Mouse (Mus musculus) liver, postnatal 0 days (tissue): ENCODE results near the gene Hist1h4n. TPM values are rescaled to one million over a fixed set of nuclear protein-coding genes. Genes with fewer than 3 reads are reported as not detected.
A peak's percentile ranks its signal among the peaks of the same experiment; 100 is the strongest.
"Not testable (repeated sequence)": the region's sequence is repeated elsewhere in the genome, so short reads cannot be mapped to it uniquely, and the experiment has no call there.

Experiments
- ATAC-seq: fragments of 200-750 bp; cut with Nextera tagmentation; 2 replicates; pipeline ENCODE4 v1.8.0; 2017; ENCODE audit warnings: mild to moderate bottlenecking, moderate library complexity
- DNase-seq: peaks from one replicate; pipeline ENCODE4 v3.0.0-alpha.2; 2016
- H3K27ac ChIP-seq: fragments of 300-500 bp; sonication (generic); 2 replicates; pipeline ENCODE4 v1.5.1; 2014; ENCODE audit warnings: antibody characterized with exemption, moderate library complexity, mild to moderate bottlenecking, low read depth
- H3K27me3 ChIP-seq: fragments of 300-500 bp; sonication (generic); 2 replicates; pipeline ENCODE4 v1.6.1; 2014; ENCODE audit warnings: low read length, control low read depth, mixed read lengths; ENCODE audit not compliant: insufficient read depth
- H3K36me3 ChIP-seq: fragments of 300-500 bp; sonication (generic); replicated peaks from 2 replicates; pipeline ENCODE4 v1.6.1; 2014; ENCODE audit warnings: mild to moderate bottlenecking, control low read depth, low read length, moderate library complexity, mixed read lengths; ENCODE audit not compliant: insufficient read depth
- H3K4me1 ChIP-seq: fragments of 300-500 bp; sonication (generic); 2 replicates; pipeline ENCODE4 v1.6.1; 2014; ENCODE audit warnings: antibody characterized with exemption, mild to moderate bottlenecking, control low read depth; ENCODE audit not compliant: insufficient read depth
- H3K4me2 ChIP-seq: fragments of 300-500 bp; sonication (generic); 2 replicates; pipeline ENCODE4 v1.6.1; 2014; ENCODE audit warnings: low read depth, mild to moderate bottlenecking, low read length, moderate library complexity, mixed read lengths
- H3K4me3 ChIP-seq: fragments of 300-500 bp; sonication (generic); 2 replicates; pipeline ENCODE4 v1.5.1; 2014; ENCODE audit warnings: low read depth, low read length
- H3K9ac ChIP-seq: fragments of 300-500 bp; sonication (generic); replicated peaks from 2 replicates; pipeline ENCODE4 v1.6.1; 2014; ENCODE audit warnings: mild to moderate bottlenecking, moderate library complexity
- H3K9me3 ChIP-seq: fragments of 300-500 bp; sonication (generic); 2 replicates; pipeline ENCODE4 v1.6.1; 2016; ENCODE audit warnings: mild to moderate bottlenecking, control low read depth, low read length, mixed read lengths
- CTCF ChIP-seq: sonication (generic); IDR thresholded peaks from 2 replicates; pipeline ENCODE4 v1.5.1; 2016; ENCODE audit warnings: antibody characterized with exemption, low read depth
- EP300 ChIP-seq: IDR thresholded peaks from 2 replicates; pipeline ENCODE4 v1.6.1; 2016; ENCODE audit warnings: antibody characterized with exemption, low read depth, mild to moderate bottlenecking
- WGBS: fragments of 180-500 bp; shearing (Covaris S2); extraction: QIAGEN DNeasy Blood & Tissue Kit; methylation state at CpG from one replicate; pipeline ENCODE4 v1.1.7; 2014; ENCODE audit not compliant: insufficient replicate concordance; 5-methylcytosine and 5-hydroxymethylcytosine counted together
- microRNA-seq: library from miRNA; unstranded; fragments of <30 nt; microRNA quantifications from one replicate; pipeline ENCODE4, GENCODE M21; 2016
- polyA plus RNA-seq: library from polyadenylated mRNA; unstranded; fragments of >200 nt; fragmentation: Nextera tagmentation; extraction: Ambion mirVana; gene quantifications from 2 replicates; pipeline ENCODE4 v1.2.1, GENCODE M21; 2015

The Hist1h4n gene
- polyA plus RNA-seq, 1 experiment from 2014 or later: 9.8 TPM

DNA sequence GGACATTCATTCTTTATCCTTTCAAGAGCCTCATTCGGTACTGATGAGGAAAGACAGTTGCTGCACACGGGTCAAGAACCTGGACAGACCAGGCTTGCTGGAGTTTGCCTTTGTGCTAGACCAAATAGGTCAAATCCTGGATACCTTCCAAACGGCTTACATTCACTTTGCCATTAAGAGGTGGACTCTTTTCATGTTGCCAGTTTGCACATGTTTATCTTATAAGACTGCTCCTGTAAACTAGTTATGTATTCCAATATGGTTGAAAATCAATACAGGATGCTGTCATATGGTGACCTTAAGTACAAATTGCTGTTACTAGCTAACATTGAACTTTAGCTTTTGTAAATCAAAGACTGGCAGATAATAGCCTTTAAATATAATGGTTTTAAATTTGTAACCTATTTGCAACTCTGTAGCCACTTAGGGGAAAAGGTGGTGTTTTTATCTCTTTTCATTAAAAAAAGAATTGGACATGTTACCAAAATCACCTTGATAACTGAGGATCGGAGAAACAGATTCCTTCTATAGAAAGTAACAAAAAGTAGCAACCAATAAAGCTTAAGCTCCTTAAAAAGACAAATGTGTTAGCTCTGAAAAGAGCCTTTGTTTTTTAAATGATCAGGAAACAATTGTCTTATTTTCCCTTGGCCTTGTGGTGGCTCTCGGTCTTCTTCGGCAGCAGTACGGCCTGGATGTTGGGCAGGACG, 45.7 kb downstream of the Hist1h4n start:
- TF ChIP-seq CTCF (peak; percentile 15; the same call in 1 of the 2 replicates), EP300 (no peak)
- Histone ChIP-seq H3K4me2 (peak overlapping the region; percentile 64), H3K9ac (peak overlapping the region; percentile 70), H3K27ac (peak overlapping the region; percentile 91), H3K4me1 (peaks cover 23% of the 10 kb centered on the region), H3K27me3 (no peaks in the 10 kb centered on the region), H3K36me3 (no peaks in the 10 kb centered on the region), H3K9me3 (no peaks in the 10 kb centered on the region), H3K4me3 (peak overlapping the region; percentile 45)
- ATAC-seq (no peak), DNase-seq (no peak)
- WGBS: 6% methylated on average over 8 of the region's 8 CpGs

DNA sequence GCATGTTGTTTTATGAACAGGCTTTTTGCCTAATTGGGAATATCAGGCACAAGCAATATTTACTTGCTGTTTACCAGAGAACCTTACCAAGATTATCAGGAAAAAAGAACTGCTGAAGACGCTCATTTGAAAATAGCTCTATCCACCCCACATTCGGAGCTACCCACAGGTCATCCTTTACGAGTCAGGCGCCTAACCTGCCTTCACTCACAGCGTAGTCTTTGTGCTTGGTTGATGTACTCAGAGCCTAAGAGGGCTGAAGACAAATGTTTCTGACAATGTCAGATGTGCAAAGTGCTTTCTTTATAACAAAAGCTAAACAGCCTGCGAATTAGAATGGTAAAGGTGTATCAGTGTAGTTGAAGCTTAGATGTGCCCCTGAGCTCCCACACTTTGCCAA, 47.7 kb downstream of the Hist1h4n start:
- TF ChIP-seq EP300: no peak
- TF ChIP-seq CTCF: no peak
- no peaks in the 10 kb centered on the region for H3K36me3 ChIP-seq
- no peak for ATAC-seq
- peak overlapping the region; percentile 74 for H3K9ac ChIP-seq
- DNase-seq: no peak
- H3K4me3 ChIP-seq: no peak overlapping the region
- peak overlapping the region; percentile 95 for H3K27ac ChIP-seq
- H3K4me2 ChIP-seq: peak overlapping the region; percentile 71
- no peaks in the 10 kb centered on the region for H3K27me3 ChIP-seq
- peaks cover 19% of the 10 kb centered on the region for H3K4me1 ChIP-seq
- H3K9me3 ChIP-seq: no peaks in the 10 kb centered on the region
- 57% methylated on average over 6 of the region's 6 CpGs for WGBS

DNA sequence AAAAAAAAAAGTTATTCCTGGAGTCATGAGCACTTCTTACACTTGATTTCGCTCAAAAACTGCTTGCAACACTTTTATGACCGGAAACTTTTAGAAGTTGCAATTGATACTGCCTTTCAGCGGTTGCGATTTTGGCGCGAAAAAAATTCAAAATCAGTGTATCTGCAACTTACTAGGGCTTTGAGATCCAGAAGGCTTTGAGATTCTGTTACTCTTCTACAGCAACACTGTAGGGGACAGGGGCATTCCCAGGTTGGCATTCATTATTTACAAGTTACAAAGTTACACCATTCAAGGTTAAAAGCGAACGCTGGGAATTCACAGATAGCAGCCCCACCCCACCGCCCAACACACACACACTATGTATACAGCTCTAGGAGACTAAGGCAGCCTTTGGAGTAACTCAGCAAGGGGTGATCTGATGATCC, 48.2 kb downstream of the Hist1h4n start:
- H3K27ac ChIP-seq: peak overlapping the region; percentile 95
- no peaks in the 10 kb centered on the region for H3K9me3 ChIP-seq
- peak overlapping the region; percentile 71 for H3K4me2 ChIP-seq
- no peaks in the 10 kb centered on the region for H3K36me3 ChIP-seq
- peak overlapping the region; percentile 36 for H3K4me3 ChIP-seq
- peaks cover 19% of the 10 kb centered on the region for H3K4me1 ChIP-seq
- peak; percentile 58 for DNase-seq
- ATAC-seq: no peak
- TF ChIP-seq CTCF: no peak
- TF ChIP-seq EP300: no peak
- no peaks in the 10 kb centered on the region for H3K27me3 ChIP-seq
- peak overlapping the region; percentile 74 for H3K9ac ChIP-seq
- WGBS: 3% methylated on average over 9 of the region's 9 CpGs

DNA sequence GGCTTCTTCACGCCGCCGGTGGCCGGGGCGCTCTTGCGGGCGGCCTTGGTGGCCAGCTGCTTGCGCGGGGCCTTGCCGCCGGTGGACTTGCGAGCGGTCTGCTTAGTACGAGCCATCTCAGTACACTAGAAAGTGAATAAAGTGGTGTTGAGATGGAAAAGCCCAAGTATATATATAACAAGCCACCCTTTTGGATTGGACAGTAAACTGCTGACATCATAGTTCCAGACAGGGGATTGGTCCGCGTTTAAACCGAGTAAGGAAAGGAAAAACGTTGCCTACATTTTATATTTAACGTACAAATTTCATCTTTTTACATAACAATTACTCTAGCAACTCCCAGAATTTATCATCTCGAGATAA, 48.8 kb downstream of the Hist1h4n start, which contains the start of gene Hist1h3i:
Hist1h3i (minus strand) TSS at position 116 of the 363 bp plus-strand sequence.
- under 1% methylated on average over 13 of the region's 20 CpGs for WGBS
- Histone ChIP-seq H3K27me3 (no peaks in the 10 kb centered on the region), H3K4me2 (peak within 1 kb of the TSS; percentile 71), H3K4me1 (peaks cover 21% of the 10 kb centered on the region), H3K27ac (peak within 1 kb of the TSS; percentile 95), H3K4me3 (peak within 1 kb of the TSS; percentile 36), H3K9ac (peak within 1 kb of the TSS; percentile 74), H3K9me3 (no peaks in the 10 kb centered on the region), H3K36me3 (no peaks in the 10 kb centered on the region)
- DNase-seq: peak; percentile 54
- TF ChIP-seq CTCF (no peak), EP300 (peak; percentile 66; the same call in 1 of the 2 replicates)
- peak; percentile 39 for ATAC-seq

DNA sequence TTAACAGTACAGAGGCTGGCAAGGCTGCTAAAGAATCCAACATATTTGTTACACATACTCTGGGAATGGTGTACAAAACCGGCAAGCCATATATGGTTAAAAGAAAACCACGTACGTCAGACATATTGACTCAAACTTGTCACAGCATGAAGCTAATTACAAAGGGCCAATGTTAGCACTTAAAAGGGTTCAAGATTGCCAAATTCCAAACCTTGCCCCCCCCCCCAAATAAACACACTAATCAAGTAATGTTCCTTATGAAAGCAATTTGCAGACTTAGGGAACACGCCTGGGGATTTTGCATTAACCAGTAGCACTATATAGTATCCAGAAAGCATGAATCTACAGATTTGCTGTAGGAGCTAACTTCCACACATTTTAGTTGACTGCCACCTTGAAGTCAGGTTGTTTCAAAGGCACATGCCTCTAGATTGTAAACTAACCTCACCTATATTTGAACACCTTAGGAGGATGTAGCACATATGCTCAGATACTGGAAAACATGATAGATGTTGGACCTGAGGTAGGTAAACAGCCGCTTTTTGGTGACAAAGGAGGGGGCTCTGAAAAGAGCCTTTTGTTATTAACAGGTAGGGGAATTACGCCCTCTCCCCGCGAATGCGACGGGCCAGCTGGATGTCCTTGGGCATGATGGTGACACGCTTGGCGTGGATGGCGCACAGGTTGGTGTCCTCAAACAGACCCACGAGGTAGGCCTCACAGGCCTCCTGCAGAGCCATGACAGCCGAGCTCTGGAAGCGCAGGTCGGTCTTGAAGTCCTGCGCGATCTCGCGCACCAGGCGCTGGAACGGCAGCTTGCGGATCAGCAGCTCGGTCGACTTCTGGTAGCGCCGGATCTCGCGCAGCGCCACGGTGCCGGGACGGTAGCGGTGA, 49.4 kb downstream of the Hist1h4n start:
- not testable (repeated sequence) for H3K27me3 ChIP-seq, ATAC-seq, H3K36me3 ChIP-seq, H3K9me3 ChIP-seq
- H3K4me3 ChIP-seq: peak overlapping the region; percentile 36
- 0 out of 2 replicates have a peak, but pooled peaks have one; percentile 25 for TF ChIP-seq EP300
- peak; percentile 45 for DNase-seq
- H3K4me2 ChIP-seq: peak overlapping the region; percentile 71
- under 1% methylated on average over 17 of the region's 35 CpGs for WGBS
- peak overlapping the region; percentile 74 for H3K9ac ChIP-seq
- H3K4me1 ChIP-seq: peaks cover 22% of the 10 kb centered on the region
- H3K27ac ChIP-seq: peak overlapping the region; percentile 95

Small RNAs within 50 kb of the gene (microRNA-seq; reads per million reads assigned to microRNA genes)
- gene Gm19658 (not detected), gene Gm44346 (not detected), gene Gm44466 (not detected)

Other genes starting within 250 kb of the Hist1h4n start
- not detected in 2 replicates for gene Olfr1362, start 218.2 kb downstream of the Hist1h4n start, polyA plus RNA-seq
- not detected in 2 replicates for gene Olfr11, start 189.7 kb downstream of the Hist1h4n start, polyA plus RNA-seq
- gene Olfr1361, start 168.8 kb downstream of the Hist1h4n start, polyA plus RNA-seq: not detected in 2 replicates
- not detected in 2 replicates for gene Olfr1360, start 154.8 kb downstream of the Hist1h4n start, polyA plus RNA-seq
- not detected in 2 replicates for gene Olfr1359, start 134.1 kb downstream of the Hist1h4n start, polyA plus RNA-seq
- gene Hist1h2bl, start 116.1 kb downstream of the Hist1h4n start, polyA plus RNA-seq: 0.51 and 1.9 TPM in 2 replicates
- 16.4 and 20.2 TPM in 2 replicates for gene Hist1h2ai, start 115.8 kb downstream of the Hist1h4n start, polyA plus RNA-seq
- 7.1 and 8.7 TPM in 2 replicates for gene Hist1h3h, start 114.5 kb downstream of the Hist1h4n start, polyA plus RNA-seq
- gene Hist1h2bm, start 110.2 kb downstream of the Hist1h4n start, polyA plus RNA-seq: 1.6 and 2.3 TPM in 2 replicates
- 0.19 and 0.32 TPM in 2 replicates for gene Hist1h4j, start 97.1 kb downstream of the Hist1h4n start, polyA plus RNA-seq
- 2.4 and 3.6 TPM in 2 replicates for gene Hist1h4k, start 81.7 kb downstream of the Hist1h4n start, polyA plus RNA-seq
- 44.2 and 62.3 TPM in 2 replicates for gene Hist1h2ak, start 78.4 kb downstream of the Hist1h4n start, polyA plus RNA-seq
- 7.2 and 7.3 TPM in 2 replicates for gene Hist1h2bn, start 78.1 kb downstream of the Hist1h4n start, polyA plus RNA-seq
- 20.0 and 27.9 TPM in 2 replicates for gene Hist1h1b, start 51.6 kb downstream of the Hist1h4n start, polyA plus RNA-seq
- gene Hist1h3i, start 48.8 kb downstream of the Hist1h4n start, polyA plus RNA-seq: 95.1 and 107 TPM in 2 replicates
- gene Hist1h2an, start 45.0 kb downstream of the Hist1h4n start, polyA plus RNA-seq: 8.4 and 11.4 TPM in 2 replicates
- 2.4 and 4.6 TPM in 2 replicates for gene Hist1h2bp, start 44.7 kb downstream of the Hist1h4n start, polyA plus RNA-seq
- 14.3 and 15.4 TPM in 2 replicates for gene Hist1h2bq, start 22.0 kb downstream of the Hist1h4n start, polyA plus RNA-seq
- not detected in 2 replicates for gene Hist1h2ao, start 21.7 kb downstream of the Hist1h4n start, polyA plus RNA-seq
- not detected in 2 replicates for gene Hist1h4m, start 20.4 kb downstream of the Hist1h4n start, polyA plus RNA-seq
- gene Hist1h2ap, start 1.3 kb upstream of the Hist1h4n start, polyA plus RNA-seq: 3,753 and 3,756 TPM in 2 replicates
- gene Hist1h2br, start 1.5 kb upstream of the Hist1h4n start, polyA plus RNA-seq: 14.9 and 15.6 TPM in 2 replicates
- gene Zfp184, start 112.9 kb upstream of the Hist1h4n start, polyA plus RNA-seq: 0.27 and 0.32 TPM in 2 replicates
- gene Pom121l2, start 149.0 kb upstream of the Hist1h4n start, polyA plus RNA-seq: not detected in 2 replicates
- 0.92 and 1.1 TPM in 2 replicates for gene Prss16, start 177.5 kb upstream of the Hist1h4n start, polyA plus RNA-seq
- 8.6 and 9.9 TPM in 2 replicates for gene Hist1h2ah, start 203.4 kb upstream of the Hist1h4n start, polyA plus RNA-seq
- 1.7 and 2.2 TPM in 2 replicates for gene Hist1h2bk, start 203.7 kb upstream of the Hist1h4n start, polyA plus RNA-seq
- gene Hist1h4i, start 209.2 kb upstream of the Hist1h4n start, polyA plus RNA-seq: 18.0 and 18.3 TPM in 2 replicates
- 7.4 and 9.4 TPM in 2 replicates for gene Hist1h2ag, start 210.7 kb upstream of the Hist1h4n start, polyA plus RNA-seq
- 5.1 and 5.3 TPM in 2 replicates for gene Hist1h2bj, start 211.0 kb upstream of the Hist1h4n start, polyA plus RNA-seq